Mouse (Mus musculus) left cerebral cortex, postnatal 14 days (tissue): Measurements from ENCODE around the gene Sirt1. TPM values are rescaled to one million over a fixed set of nuclear protein-coding genes. Genes with fewer than 3 reads are reported as not detected.

Experiments used
- DNase-seq, 2 experiments: peaks; one replicate each; pipeline ENCODE4 v3.0.0; 2021 to 2022; ENCODE audit warnings: low spot score in 2 of 2, mixed read lengths in 1 of 2
- intact Hi-C: fragments of 180-260 bp; cut with DNase I; formaldehyde crosslinking; loops from one replicate; pipeline ENCODE4 v1.15.1; 2025
- total RNA-seq, 2 experiments: library from RNA; stranded (reverse); gene quantifications; 2 replicates each; pipeline ENCODE4 v1.2.3; 2021

The Sirt1 gene
- total RNA-seq, 2 experiments from 2014 or later, result 11.4 to 13.4 TPM

DNA sequence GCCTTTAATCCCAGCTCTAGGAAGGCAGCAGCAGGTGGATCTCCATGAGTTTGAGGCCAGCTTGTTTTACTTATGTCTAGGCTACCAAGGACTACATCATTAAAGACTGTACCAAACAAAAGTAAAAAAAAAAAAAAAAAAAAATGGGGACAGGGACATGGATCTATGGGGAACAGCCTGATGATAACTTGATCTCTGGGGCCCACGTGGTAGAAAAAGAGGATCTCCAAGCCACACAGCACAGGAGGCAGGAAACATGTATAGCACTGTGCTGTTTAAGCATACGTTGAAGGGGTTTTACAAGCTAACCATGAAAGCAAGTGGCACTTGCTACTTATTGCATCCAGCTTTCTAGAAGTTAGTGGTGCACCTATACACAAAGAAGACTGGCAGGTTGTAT is 40.2 kb downstream of the Sirt1 start:
- DNase-seq, result no peak
- intact Hi-C loops, result no loop called here

DNA sequence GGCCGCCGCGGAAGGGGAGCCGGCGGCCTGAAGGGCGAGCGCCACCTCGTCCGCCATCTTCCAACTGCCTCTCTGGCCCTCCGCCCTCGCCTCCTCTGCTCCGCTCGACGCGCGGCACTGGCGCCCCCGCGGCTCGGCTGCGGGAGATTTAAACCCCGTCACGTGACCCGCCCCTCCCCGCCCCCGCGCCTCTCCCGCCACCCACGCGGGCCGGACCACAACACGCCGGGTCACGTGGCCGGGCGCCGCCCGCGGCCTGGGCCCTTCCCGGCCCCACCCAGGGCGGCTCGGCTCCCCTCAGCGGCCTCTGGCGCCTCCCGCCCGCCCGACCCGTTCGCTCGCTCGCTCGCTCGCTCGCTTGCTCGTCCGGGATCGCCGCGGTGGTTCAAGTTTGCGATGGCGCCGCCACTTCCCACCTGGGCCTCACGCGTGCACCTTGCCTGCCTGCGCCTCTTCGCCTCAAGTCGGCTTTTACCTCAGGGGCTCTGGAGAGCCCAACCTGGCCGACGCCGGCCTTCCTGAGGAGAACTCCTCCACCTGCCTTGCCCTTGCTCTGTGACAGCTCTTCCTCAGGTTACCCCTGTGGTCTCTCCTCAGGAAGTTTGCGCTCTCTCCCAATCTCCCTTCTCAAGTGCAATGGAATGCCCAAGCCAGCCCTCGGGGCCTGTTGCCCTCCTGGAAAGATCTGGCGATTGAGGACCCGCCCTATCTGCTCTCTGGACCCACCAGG is 42.4 kb downstream of the Sirt1 start:
- intact Hi-C loops, result loop anchor here (5.0 kb wide), 1 partner anchor 43 kb away; the partner anchor contains the start of genes Dnajc12 and Sirt1
- DNase-seq, result peak; percentile 59 to 83

DNA sequence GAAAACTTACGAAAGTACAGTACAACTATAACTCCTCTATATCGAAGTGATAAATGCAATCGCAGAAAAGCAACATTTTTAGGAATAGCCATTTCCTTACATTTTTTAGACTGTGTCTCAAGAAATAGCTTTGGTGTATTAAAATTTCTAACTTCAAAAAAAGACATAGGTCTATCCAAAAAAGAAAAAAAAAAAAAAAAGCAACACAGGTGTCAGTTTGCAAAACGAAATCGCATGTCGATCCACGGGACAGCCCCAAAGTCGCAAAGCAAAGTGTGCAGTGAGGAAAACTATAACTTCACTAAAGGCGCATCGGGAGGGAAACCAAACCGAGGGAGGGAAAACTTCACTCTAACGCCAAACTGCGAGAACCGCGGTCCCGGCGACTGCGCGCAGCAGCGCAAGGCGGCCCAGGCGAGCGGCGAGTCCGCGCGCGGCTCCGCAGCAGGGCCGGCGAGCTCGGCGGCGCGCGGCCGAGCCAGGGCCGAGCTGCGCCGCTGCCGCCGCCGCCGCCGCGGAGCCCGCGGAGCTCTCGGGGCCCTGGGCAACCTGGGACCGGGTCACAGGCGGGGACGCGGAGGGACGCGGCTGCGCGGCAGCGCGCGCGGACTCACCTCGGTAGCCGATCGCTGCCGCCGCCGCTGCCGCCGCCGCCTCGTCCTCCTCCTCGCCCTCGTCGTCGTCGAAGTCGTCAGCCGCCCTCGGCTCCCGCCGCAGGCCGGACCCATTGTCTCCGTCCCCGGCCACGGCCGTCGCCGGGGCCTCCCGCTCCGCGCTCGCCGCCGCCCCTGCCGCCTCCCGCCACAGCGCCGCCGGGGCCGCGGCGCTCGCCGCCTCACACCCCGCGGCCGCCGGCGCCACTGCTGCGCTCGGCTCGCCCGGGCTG is 43.3 kb downstream of the Sirt1 start:
- peak; percentile 13 to 51 for DNase-seq
- intact Hi-C loops, result loop anchor here (5.0 kb wide), 1 partner anchor 44 kb away; the partner anchor contains the start of genes Dnajc12 and Sirt1

DNA sequence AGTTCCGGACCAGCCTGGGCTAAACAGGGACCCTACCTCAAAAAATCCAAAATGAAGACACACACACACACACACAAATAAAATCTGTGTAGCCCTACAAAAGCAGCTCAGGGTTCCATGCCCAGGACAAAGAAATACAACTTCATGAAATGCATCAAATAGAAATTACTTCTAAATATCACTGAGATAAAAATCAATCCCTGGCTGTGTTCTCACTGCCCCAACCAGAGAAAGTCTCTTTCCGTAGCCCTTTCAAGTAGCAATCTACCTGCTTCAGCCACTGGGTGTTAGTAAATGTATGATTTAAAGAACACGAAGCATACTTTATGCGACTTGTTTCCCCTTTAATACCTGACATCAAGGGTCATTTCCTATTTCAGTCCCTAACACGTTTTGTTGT is 44.2 kb downstream of the Sirt1 start:
- intact Hi-C loops, result loop anchor here (5.0 kb wide), 1 partner anchor 45 kb away; the partner anchor contains the start of genes Dnajc12 and Sirt1

GRCm38 (mm10) chr10:63336901-63337300 is 44.6 kb downstream of the Sirt1 start:
- intact Hi-C loops, result loop anchor here (5.0 kb wide), 1 partner anchor 45 kb away; the partner anchor contains the start of genes Dnajc12 and Sirt1
- no peak for DNase-seq

More for the DNA sequence above, 44.2 kb downstream of the Sirt1 start:
- DNase-seq, result no peak

- intact Hi-C loops, result no loop called here
- no peak for DNase-seq
Observed at GRCm38 (mm10) chr10:63327091-63327490, 54.4 kb downstream of the Sirt1 start.

DNA sequence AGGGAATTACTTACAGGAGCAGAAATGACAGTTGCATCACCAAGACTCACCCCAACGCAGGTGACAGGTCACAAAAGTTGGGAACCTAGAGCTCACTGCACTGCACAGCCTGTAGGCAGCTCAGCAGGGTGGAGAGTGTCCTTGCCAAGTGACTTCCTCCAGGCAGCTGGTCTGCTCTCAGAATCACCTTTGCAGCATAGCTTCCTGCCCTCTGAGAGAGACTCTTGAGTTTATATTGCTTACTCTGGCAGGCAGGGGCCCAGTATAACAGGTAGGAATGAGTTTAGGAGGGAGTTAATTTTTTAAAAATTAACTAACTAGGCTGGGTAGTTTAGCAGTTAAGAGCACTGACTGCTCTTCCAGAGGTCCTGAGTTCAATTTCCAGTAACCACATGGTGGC is 67.8 kb downstream of the Sirt1 start:
- DNase-seq, result no peak
- intact Hi-C loops, result loop anchor here (5.0 kb wide), 1 partner anchor 69 kb away; the partner anchor contains the start of genes Dnajc12 and Sirt1

GRCm38 (mm10) chr10:63308582-63309366 is 72.7 kb downstream of the Sirt1 start:
- DNase-seq, result peak; percentile 88 to 91
- intact Hi-C loops, result loop anchor here (5.0 kb wide), 1 partner anchor 156 kb away; no protein-coding TSS in a partner anchor

- no peak for DNase-seq
- intact Hi-C loops, result no loop called here
Observed at GRCm38 (mm10) chr10:63302356-63302755, 79.1 kb downstream of the Sirt1 start.

DNA sequence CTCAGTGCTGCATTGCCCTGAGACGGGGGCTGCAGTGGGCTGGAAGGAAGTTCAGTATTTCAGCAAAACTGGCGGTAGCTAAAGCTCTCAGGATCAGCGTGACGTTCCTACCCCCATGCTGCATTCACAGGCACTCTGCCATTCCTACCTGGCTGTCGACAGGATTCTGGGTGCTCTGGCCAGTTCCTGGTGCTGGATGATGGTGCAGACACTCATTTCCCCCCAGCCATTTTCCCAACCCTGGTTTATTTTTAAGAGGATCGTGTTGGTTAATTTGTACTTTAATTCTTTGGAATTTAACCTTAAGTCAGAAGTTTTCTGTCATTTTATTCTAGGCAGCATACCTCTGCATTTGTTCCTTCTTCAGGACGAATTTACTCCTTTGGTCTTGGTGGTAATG is 98.7 kb downstream of the Sirt1 start:
- intact Hi-C loops, result no loop called here
- no peak for DNase-seq

GRCm38 (mm10) chr10:63282417-63282816 is 99.1 kb downstream of the Sirt1 start:
- DNase-seq, result no peak
- intact Hi-C loops, result no loop called here

DNA sequence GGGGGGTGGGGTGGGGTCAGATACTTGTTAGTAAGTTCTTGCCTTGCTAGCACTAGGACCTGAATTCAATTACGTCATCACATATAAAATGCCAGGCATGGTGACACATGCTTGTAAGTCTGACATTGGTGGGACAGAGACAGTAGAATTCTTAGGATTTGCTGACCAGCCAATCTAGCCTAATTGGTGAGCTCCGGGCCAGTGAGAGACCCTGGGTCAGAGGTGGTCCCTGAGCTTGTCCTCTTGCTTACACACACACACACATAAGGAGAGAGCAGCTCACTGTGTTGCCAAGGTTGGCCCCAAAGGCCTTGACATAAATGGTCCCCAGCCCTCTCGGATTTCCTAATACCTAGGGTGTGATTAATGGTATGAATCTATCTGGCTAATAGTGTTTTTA is 101.7 kb downstream of the Sirt1 start:
- no peak for DNase-seq

GRCm38 (mm10) chr10:63277010-63277409 is 104.5 kb downstream of the Sirt1 start:
- intact Hi-C loops, result no loop called here
- DNase-seq, result no peak

More for the DNA sequence above, 101.7 kb downstream of the Sirt1 start:
- intact Hi-C loops, result no loop called here

GRCm38 (mm10) chr10:63272868-63273267 is 108.6 kb downstream of the Sirt1 start:
- DNase-seq, result no peak
- intact Hi-C loops, result no loop called here

- intact Hi-C loops, result no loop called here
- no peak for DNase-seq
Observed at GRCm38 (mm10) chr10:63272401-63272800, 109.1 kb downstream of the Sirt1 start.
